Mouse (Mus musculus) thymus, adult 2 months (tissue): ENCODE measurements around the gene Rbms1. TPM values are rescaled to one million over a fixed set of nuclear protein-coding genes. Genes with fewer than 3 reads are reported as not detected.

Experiments
- DNase-seq: peaks from one replicate; pipeline ENCODE4 v3.0.0; 2021
- H3K27ac ChIP-seq: fragments of 200-500 bp; 2 replicates; pipeline ENCODE4 v1.5.1; 2012; ENCODE audit warnings: low read length, control low read depth; ENCODE audit not compliant: control insufficient read depth, insufficient read depth
- H3K27me3 ChIP-seq: fragments of 200-500 bp; 2 replicates; pipeline ENCODE4 v1.6.1; 2012; ENCODE audit warnings: mild to moderate bottlenecking, low read length, moderate library complexity, mixed read lengths; ENCODE audit not compliant: control insufficient read depth, insufficient read depth
- H3K36me3 ChIP-seq: fragments of 200-500 bp; 2 replicates; pipeline ENCODE4 v1.6.1; 2012; ENCODE audit warnings: mild to moderate bottlenecking, low read length, moderate library complexity; ENCODE audit not compliant: control insufficient read depth, insufficient read depth
- H3K4me1 ChIP-seq: fragments of 200-500 bp; replicated peaks from 2 replicates; pipeline ENCODE4 v1.6.1; 2012; ENCODE audit warnings: low read length; ENCODE audit not compliant: control insufficient read depth, insufficient read depth
- H3K4me3 ChIP-seq: fragments of 200-500 bp; 2 replicates; pipeline ENCODE4 v1.5.1; 2012; ENCODE audit warnings: mild to moderate bottlenecking, low read length, control low read depth, moderate library complexity; ENCODE audit not compliant: control insufficient read depth, insufficient read depth
- CTCF ChIP-seq: fragments of 200-500 bp; IDR thresholded peaks from 2 replicates; pipeline ENCODE4 v1.5.1; 2012; ENCODE audit warnings: mild to moderate bottlenecking, control low read depth, low read length, moderate library complexity, borderline replicate concordance; ENCODE audit not compliant: control insufficient read depth, poor library complexity, insufficient read depth; ENCODE audit errors: extremely low read depth
- POLR2A ChIP-seq: fragments of 200-500 bp; IDR thresholded peaks from 2 replicates; pipeline ENCODE4 v1.6.1; 2012; ENCODE audit warnings: mild to moderate bottlenecking, low read length, control low read depth, moderate library complexity; ENCODE audit not compliant: control insufficient read depth, poor library complexity, insufficient read depth; ENCODE audit errors: extremely low read depth
- WGBS: fragments of 180-500 bp; shearing (Covaris S2); methylation state at CpG from one replicate; pipeline ENCODE4 v1.1.7; 2018; 5-methylcytosine and 5-hydroxymethylcytosine counted together
- polyA plus RNA-seq: library from polyadenylated mRNA; depleted of rRNA; stranded (reverse); fragments of >200 nt; gene quantifications from 2 replicates; pipeline ENCODE4 v1.2.3, GENCODE M21; 2012

Rbms1 gene
- polyA plus RNA-seq, 1 experiment: 151 TPM

GRCm38 (mm10) chr2:60843633-60844032, 119.4 kb downstream of the Rbms1 start:
- no peak overlapping the region for H3K4me3 ChIP-seq
- DNase-seq: no peak
- peaks cover 2% of the 10 kb centered on the region; the same call in 1 of the 2 replicates for H3K4me1 ChIP-seq
- TF ChIP-seq CTCF: no peak
- TF ChIP-seq POLR2A: no peak
- no peaks in the 10 kb centered on the region for H3K27me3 ChIP-seq
- H3K36me3 ChIP-seq: peaks cover 3% of the 10 kb centered on the region; the same call in 1 of the 2 replicates
- 91% methylated on average over 3 of the region's 3 CpGs for WGBS
- H3K27ac ChIP-seq: no peak overlapping the region

- no peak overlapping the region for H3K4me3 ChIP-seq
These were observed 120.0 kb downstream of the Rbms1 start for GRCm38 (mm10) chr2:60842976-60843375.

GRCm38 (mm10) chr2:60840922-60841321, 122.1 kb downstream of the Rbms1 start:
- H3K4me1 ChIP-seq: peaks cover 2% of the 10 kb centered on the region; the same call in 1 of the 2 replicates
- peaks cover 3% of the 10 kb centered on the region; the same call in 1 of the 2 replicates for H3K36me3 ChIP-seq
- H3K4me3 ChIP-seq: no peak overlapping the region
- WGBS: 88% methylated on average over 4 of the region's 4 CpGs
- H3K27ac ChIP-seq: no peak overlapping the region
- no peak for DNase-seq
- H3K27me3 ChIP-seq: no peaks in the 10 kb centered on the region
- TF ChIP-seq POLR2A: no peak
- no peak for TF ChIP-seq CTCF

More at GRCm38 (mm10) chr2:60842976-60843375, 120.0 kb downstream of the Rbms1 start:
- peaks cover 2% of the 10 kb centered on the region; the same call in 1 of the 2 replicates for H3K4me1 ChIP-seq
- 17% methylated on average over 4 of the region's 4 CpGs for WGBS
- DNase-seq: no peak
- no peaks in the 10 kb centered on the region for H3K27me3 ChIP-seq
- TF ChIP-seq CTCF: no peak
- no peak for TF ChIP-seq POLR2A
- peaks cover 3% of the 10 kb centered on the region; the same call in 1 of the 2 replicates for H3K36me3 ChIP-seq
- no peak overlapping the region for H3K27ac ChIP-seq

GRCm38 (mm10) chr2:60839498-60839897, 123.5 kb downstream of the Rbms1 start:
- Histone ChIP-seq H3K36me3 (peaks cover 3% of the 10 kb centered on the region; the same call in 1 of the 2 replicates), H3K4me1 (peaks cover 2% of the 10 kb centered on the region; the same call in 1 of the 2 replicates), H3K27me3 (no peaks in the 10 kb centered on the region), H3K27ac (no peak overlapping the region), H3K4me3 (no peak overlapping the region)
- 95% methylated on average over 4 of the region's 4 CpGs for WGBS
- no peak for DNase-seq
- TF ChIP-seq CTCF: no peak
- TF ChIP-seq POLR2A: no peak

- peaks cover 3% of the 10 kb centered on the region; the same call in 1 of the 2 replicates for H3K36me3 ChIP-seq
- DNase-seq: no peak
- H3K27ac ChIP-seq: no peak overlapping the region
- 95% methylated on average over 5 of the region's 5 CpGs for WGBS
- no peak overlapping the region for H3K4me3 ChIP-seq
- TF ChIP-seq CTCF (no peak), POLR2A (no peak)
- peaks cover 2% of the 10 kb centered on the region; the same call in 1 of the 2 replicates for H3K4me1 ChIP-seq
- H3K27me3 ChIP-seq: no peaks in the 10 kb centered on the region
These were observed 124.1 kb downstream of the Rbms1 start for GRCm38 (mm10) chr2:60838856-60839255.

GRCm38 (mm10) chr2:60837616-60838015, 125.4 kb downstream of the Rbms1 start:
- no peak for DNase-seq
- no peaks in the 10 kb centered on the region for H3K4me1 ChIP-seq
- H3K27ac ChIP-seq: no peak overlapping the region
- peaks cover 3% of the 10 kb centered on the region; the same call in 1 of the 2 replicates for H3K36me3 ChIP-seq
- H3K27me3 ChIP-seq: no peaks in the 10 kb centered on the region
- WGBS: 98% methylated on average over 5 of the region's 5 CpGs
- no peak overlapping the region for H3K4me3 ChIP-seq
- TF ChIP-seq CTCF (no peak), POLR2A (no peak)

GRCm38 (mm10) chr2:60836237-60836636, 126.8 kb downstream of the Rbms1 start:
- Histone ChIP-seq H3K4me3 (no peak overlapping the region), H3K27ac (no peak overlapping the region), H3K4me1 (no peaks in the 10 kb centered on the region), H3K27me3 (no peaks in the 10 kb centered on the region), H3K36me3 (no peaks in the 10 kb centered on the region; the same call in 1 of the 2 replicates)
- WGBS: 96% methylated on average over 7 of the region's 7 CpGs
- no peak for DNase-seq
- no peak for TF ChIP-seq POLR2A
